Mouse (Mus musculus): ENCODE results near the gene Lpar1. TPM values are rescaled to one million over a fixed set of nuclear protein-coding genes. Genes with fewer than 3 reads are reported as not detected.

Lpar1 gene
- total and polyA plus RNA-seq, 3 experiments = not detected

- Histone ChIP-seq H3K27ac (ENCODE audit: control insufficient read depth, low read depth, low read length) (no peak overlapping the region), H3K4me1 (ENCODE audit: control insufficient read depth in 1 of 2, insufficient read depth in 2 of 2, low read length in 2 of 2) (no peaks in the 10 kb centered on the region), H3K4me3 (ENCODE audit: control insufficient read depth in 1 of 2, insufficient read depth in 1 of 2, low read depth in 2 of 2, low read length in 2 of 2) (no peak overlapping the region), H3K36me3 (ENCODE audit: control insufficient read depth in 1 of 2, insufficient read depth in 2 of 2, low read length in 2 of 2) (no peaks in the 10 kb centered on the region), H3K9me3 (replicated peaks; ENCODE audit: insufficient read depth, low read length) (no peaks in the 10 kb centered on the region), H3K79me2 (ENCODE audit: control insufficient read depth, insufficient read depth, low read length, poor library complexity) (no peaks in the 10 kb centered on the region), H3K27me3 (ENCODE audit: control insufficient read depth in 1 of 2, insufficient read depth in 2 of 2, low read length in 2 of 2) (no peaks in the 10 kb centered on the region), H3K9ac (ENCODE audit: control insufficient read depth, low read depth, low read length, poor library complexity, severe bottlenecking) (no peak overlapping the region)
- no peak for DNase-seq (ENCODE audit: low read depth, low spot score)
- no peak for TF ChIP-seq E2F4 (IDR thresholded peaks at IDR 0.05; ENCODE audit: borderline replicate concordance, low read depth, low read length)
- TF ChIP-seq HCFC1 (IDR thresholded peaks at IDR 0.05; ENCODE audit: low read depth, low read length) = no peak
- TF ChIP-seq SMC3 (IDR thresholded peaks at IDR 0.05; ENCODE audit: low read depth, low read length) = no peak
- TF ChIP-seq MAZ (IDR thresholded peaks at IDR 0.05; ENCODE audit: low read depth, low read length) = no peak
- TF ChIP-seq MAX (IDR thresholded peaks at IDR 0.05; ENCODE audit: low read length) = no peak
- TF ChIP-seq USF1 (IDR thresholded peaks at IDR 0.05; ENCODE audit: low read depth, low read length) = no peak
- TF ChIP-seq POLR2A (IDR thresholded peaks at IDR 0.05; ENCODE audit: control insufficient read depth in 1 of 2, insufficient read depth in 1 of 2, low read depth in 1 of 2, low read length in 2 of 2, poor library complexity in 1 of 2) = no peak
- no peak for TF ChIP-seq TBP (IDR thresholded peaks at IDR 0.05; ENCODE audit: low read depth, low read length)
- TF ChIP-seq MYC (IDR thresholded peaks at IDR 0.05; ENCODE audit: low read depth, low read length) = no peak
- no peak for TF ChIP-seq ETS1 (IDR thresholded peaks at IDR 0.05; ENCODE audit: low read depth, low read length)
- no peak for TF ChIP-seq TCF12 (IDR thresholded peaks at IDR 0.05; ENCODE audit: low read depth, low read length)
- TF ChIP-seq MEF2A (IDR thresholded peaks at IDR 0.05; ENCODE audit: extremely low read depth, insufficient replicate concordance, low read depth, low read length, poor library complexity, severe bottlenecking) = no peak
- no peak for TF ChIP-seq GABPA (IDR thresholded peaks at IDR 0.05; ENCODE audit: low read depth, low read length)
- TF ChIP-seq TAL1 (IDR thresholded peaks at IDR 0.05; ENCODE audit: low read length) = no peak
- TF ChIP-seq POLR2AphosphoS2 (IDR thresholded peaks at IDR 0.05; ENCODE audit: low read length) = no peak
- TF ChIP-seq GATA1 (IDR thresholded peaks at IDR 0.05; ENCODE audit: low read depth, low read length) = no peak
Observed at GRCm38 (mm10) chr4:58462990-58463389, 90.7 kb downstream of the Lpar1 start.

GRCm38 (mm10) chr4:58462586-58462985 lies 91.1 kb downstream of the Lpar1 start:
- no peak for TF ChIP-seq MYC (IDR thresholded peaks at IDR 0.05; ENCODE audit: low read depth, low read length)
- no peak for TF ChIP-seq TAL1 (IDR thresholded peaks at IDR 0.05; ENCODE audit: low read length)
- TF ChIP-seq ZMIZ1 (IDR thresholded peaks at IDR 0.05; ENCODE audit: low read depth, low read length) = no peak
- TF ChIP-seq ETS1 (IDR thresholded peaks at IDR 0.05; ENCODE audit: low read depth, low read length) = no peak
- no peak for TF ChIP-seq POLR2A (IDR thresholded peaks at IDR 0.05; ENCODE audit: control insufficient read depth in 1 of 2, insufficient read depth in 1 of 2, low read depth in 1 of 2, low read length in 2 of 2, poor library complexity in 1 of 2)
- TF ChIP-seq MAX (IDR thresholded peaks at IDR 0.05; ENCODE audit: low read length) = no peak
- no peak for TF ChIP-seq TBP (IDR thresholded peaks at IDR 0.05; ENCODE audit: low read depth, low read length)
- no peak for TF ChIP-seq GATA1 (IDR thresholded peaks at IDR 0.05; ENCODE audit: low read depth, low read length)
- no peak for TF ChIP-seq RAD21 (IDR thresholded peaks at IDR 0.05; ENCODE audit: low read depth, low read length)
- TF ChIP-seq MEF2A (IDR thresholded peaks at IDR 0.05; ENCODE audit: extremely low read depth, insufficient replicate concordance, low read depth, low read length, poor library complexity, severe bottlenecking) = no peak
- no peak for TF ChIP-seq CHD2 (IDR thresholded peaks at IDR 0.05; ENCODE audit: low read length)
- TF ChIP-seq ZNF384 (IDR thresholded peaks at IDR 0.05; ENCODE audit: low read depth, low read length) = no peak
- no peak for TF ChIP-seq JUND (IDR thresholded peaks at IDR 0.05; ENCODE audit: low read depth, low read length)
- TF ChIP-seq ZC3H11A (IDR thresholded peaks at IDR 0.05; ENCODE audit: low read depth, low read length) = no peak
- TF ChIP-seq USF1 (IDR thresholded peaks at IDR 0.05; ENCODE audit: low read depth, low read length) = no peak
- no peak for DNase-seq (ENCODE audit: low read depth, low spot score)

More at GRCm38 (mm10) chr4:58462586-58462985, 91.1 kb downstream of the Lpar1 start:
- Histone ChIP-seq H3K27me3 (ENCODE audit: control insufficient read depth in 1 of 2, insufficient read depth in 2 of 2, low read length in 2 of 2) (no peaks in the 10 kb centered on the region), H3K9ac (ENCODE audit: control insufficient read depth, low read depth, low read length, poor library complexity, severe bottlenecking) (no peak overlapping the region), H3K79me2 (ENCODE audit: control insufficient read depth, insufficient read depth, low read length, poor library complexity) (no peaks in the 10 kb centered on the region), H3K27ac (ENCODE audit: control insufficient read depth, low read depth, low read length) (no peak overlapping the region), H3K36me3 (ENCODE audit: control insufficient read depth in 1 of 2, insufficient read depth in 2 of 2, low read length in 2 of 2) (no peaks in the 10 kb centered on the region), H3K4me3 (ENCODE audit: control insufficient read depth in 1 of 2, insufficient read depth in 1 of 2, low read depth in 2 of 2, low read length in 2 of 2) (no peak overlapping the region), H3K9me3 (replicated peaks; ENCODE audit: insufficient read depth, low read length) (no peaks in the 10 kb centered on the region), H3K4me1 (ENCODE audit: control insufficient read depth in 1 of 2, insufficient read depth in 2 of 2, low read length in 2 of 2) (no peaks in the 10 kb centered on the region)
